Mouse (Mus musculus) liver, adult 2 months (tissue): ENCODE measurements around the gene Bex1.

Experiments used
- CTCF ChIP-seq: fragments of 200-500 bp; IDR thresholded peaks from 2 replicates; pipeline ENCODE4 v1.5.1; 2011; ENCODE audit warnings: low read depth, low read length, control low read depth
- POLR2A ChIP-seq: fragments of 200-500 bp; IDR thresholded peaks from 2 replicates; pipeline ENCODE4 v1.6.1; 2011; ENCODE audit warnings: low read length, control low read depth; ENCODE audit not compliant: insufficient read depth; ENCODE audit errors: extremely low read depth

DNA sequence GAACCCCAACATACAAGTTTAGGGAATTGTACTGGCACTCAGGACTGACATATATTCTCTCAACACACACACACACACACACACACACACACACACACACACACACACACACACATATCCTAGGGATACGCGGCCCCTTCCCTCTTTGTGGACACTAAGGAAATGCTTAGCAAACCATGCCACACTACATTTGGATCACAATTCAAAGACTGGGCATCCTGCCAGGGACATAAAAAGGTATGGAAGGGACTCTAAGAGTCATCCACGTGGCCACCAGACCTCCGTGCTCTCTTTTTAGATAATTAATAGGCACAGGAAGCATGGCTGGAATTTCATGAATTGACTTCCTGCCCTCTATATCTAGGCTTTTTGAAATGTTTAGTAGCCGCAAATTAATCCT is 12.5 kb upstream of the Bex1 start:
- no peak for TF ChIP-seq CTCF
- TF ChIP-seq POLR2A, result no peak
